Mouse (Mus musculus): Measurements from ENCODE around the gene Dkk3. TPM values are rescaled to one million over a fixed set of nuclear protein-coding genes. Genes with fewer than 3 reads are reported as not detected.

Gene Dkk3
- polyA plus RNA-seq, 1 experiment from 2014 or later, result 9.0 TPM

DNA sequence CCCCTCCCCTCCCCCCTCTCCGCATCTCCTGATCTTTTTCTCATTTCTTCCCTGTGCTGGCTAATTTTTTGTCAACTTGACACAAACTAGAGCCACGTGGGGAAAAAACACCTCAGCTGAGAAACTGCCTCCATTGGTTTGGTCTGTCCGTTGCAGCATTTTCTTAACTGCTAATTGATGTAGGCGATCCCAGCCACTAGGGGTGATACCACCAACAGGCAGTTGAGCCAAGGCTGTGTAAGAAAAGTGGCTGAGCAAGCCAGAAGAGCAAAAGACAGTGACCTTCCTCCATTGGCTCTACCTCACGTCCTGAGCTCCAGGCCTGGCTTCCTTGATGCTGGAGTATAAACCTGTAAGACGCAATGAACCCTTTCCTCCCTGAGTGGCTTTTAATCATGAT lies 978 bp upstream of the Dkk3 start:
- H3K27ac ChIP-seq, result no peak overlapping the region
- 26% methylated on average over 6 of the region's 6 CpGs for WGBS
- H3K4me3 ChIP-seq, result no peak overlapping the region
- H3K36me3 ChIP-seq, result no peaks in the 10 kb centered on the region
- H3K4me1 ChIP-seq (replicated peaks), result peaks cover 28% of the 10 kb centered on the region
- H3K9me3 ChIP-seq, result no peaks in the 10 kb centered on the region
- DNase-seq (ENCODE audit: low spot score), result peak; percentile 31
- H3K27me3 ChIP-seq (ENCODE audit: insufficient read depth, poor library complexity, severe bottlenecking), result peaks cover 44% of the 10 kb centered on the region

DNA sequence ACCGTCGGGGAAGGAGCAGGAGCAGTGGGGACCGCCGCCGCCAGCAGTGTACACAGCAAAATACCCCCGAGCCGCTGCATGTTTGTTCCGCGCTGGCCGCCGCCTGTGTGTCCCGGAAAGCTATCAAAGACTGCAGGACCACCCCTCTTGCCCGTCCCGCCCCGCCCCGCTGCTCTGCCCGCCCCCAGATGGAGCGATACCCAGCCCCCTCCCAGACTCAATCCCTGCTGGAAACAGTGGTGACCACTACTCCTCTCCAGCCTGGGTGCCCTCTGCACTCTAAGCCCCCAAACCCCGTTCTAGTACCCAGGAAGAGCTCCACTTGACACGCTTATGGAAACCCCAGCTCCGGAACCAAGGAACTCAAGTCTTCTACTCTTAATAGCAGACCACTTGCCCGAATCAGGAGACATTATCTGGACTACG lies 528 bp downstream of the Dkk3 start:
- WGBS, result 1% methylated on average over 23 of the region's 23 CpGs
- H3K4me1 ChIP-seq (replicated peaks), result peaks cover 36% of the 10 kb centered on the region
- peak overlapping the region; percentile 82 for H3K27ac ChIP-seq

GRCm38 (mm10) chr7:112157584-112158315 lies 1.1 kb downstream of the Dkk3 start:
- no peaks in the 10 kb centered on the region for H3K36me3 ChIP-seq
- WGBS, result 9% methylated on average over 23 of the region's 23 CpGs
- no peaks in the 10 kb centered on the region for H3K9me3 ChIP-seq
- no peak for DNase-seq (ENCODE audit: low spot score)
- H3K4me1 ChIP-seq (replicated peaks), result peaks cover 34% of the 10 kb centered on the region
- H3K27me3 ChIP-seq (ENCODE audit: insufficient read depth, poor library complexity, severe bottlenecking), result peaks cover 44% of the 10 kb centered on the region
- peak overlapping the region; percentile 82 for H3K27ac ChIP-seq
- H3K4me3 ChIP-seq, result peak overlapping the region; percentile 62

More for the DNA sequence above, 528 bp downstream of the Dkk3 start:
- no peaks in the 10 kb centered on the region for H3K36me3 ChIP-seq
- DNase-seq (ENCODE audit: low spot score), result peak; percentile 63
- peaks cover 44% of the 10 kb centered on the region for H3K27me3 ChIP-seq (ENCODE audit: insufficient read depth, poor library complexity, severe bottlenecking)
- H3K4me3 ChIP-seq, result peak overlapping the region; percentile 62
- no peaks in the 10 kb centered on the region for H3K9me3 ChIP-seq

DNA sequence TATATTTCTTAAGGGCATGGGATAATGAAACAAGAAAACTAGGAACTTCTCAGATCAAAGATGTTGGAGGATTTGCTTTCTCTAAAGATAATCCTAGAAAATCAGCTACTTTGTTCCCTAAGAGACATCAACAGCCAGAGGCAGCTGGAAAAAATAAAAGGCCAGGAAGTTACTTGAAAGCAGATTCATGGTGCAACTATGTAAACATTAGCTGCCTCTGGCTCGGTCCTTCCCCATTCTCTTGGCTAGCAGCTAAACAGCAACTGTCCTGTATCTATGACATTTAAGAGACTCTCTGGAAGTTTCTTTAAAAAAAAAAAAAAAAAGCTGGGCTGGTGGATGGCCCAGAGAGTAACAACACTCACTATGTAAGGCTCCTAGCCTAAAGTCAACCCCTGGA lies 3.7 kb downstream of the Dkk3 start:
- Histone ChIP-seq H3K27me3 (ENCODE audit: insufficient read depth, poor library complexity, severe bottlenecking) (peaks cover 37% of the 10 kb centered on the region), H3K27ac (no peak overlapping the region), H3K4me3 (no peak overlapping the region), H3K4me1 (replicated peaks) (peaks cover 34% of the 10 kb centered on the region), H3K36me3 (no peaks in the 10 kb centered on the region), H3K9me3 (no peaks in the 10 kb centered on the region)
- WGBS, result 48% methylated on average over 1 of the region's 1 CpGs
- no peak for DNase-seq (ENCODE audit: low spot score)

- peaks cover 34% of the 10 kb centered on the region for H3K4me1 ChIP-seq (replicated peaks)
- H3K27me3 ChIP-seq (ENCODE audit: insufficient read depth, poor library complexity, severe bottlenecking), result peaks cover 31% of the 10 kb centered on the region
- no peaks in the 10 kb centered on the region for H3K36me3 ChIP-seq
- H3K4me3 ChIP-seq, result no peak overlapping the region
- DNase-seq (ENCODE audit: low spot score), result no peak
- no peaks in the 10 kb centered on the region for H3K9me3 ChIP-seq
- WGBS, result 87% methylated on average over 4 of the region's 4 CpGs
- H3K27ac ChIP-seq, result no peak overlapping the region
Observed at GRCm38 (mm10) chr7:112154445-112154844, 4.4 kb downstream of the Dkk3 start.

DNA sequence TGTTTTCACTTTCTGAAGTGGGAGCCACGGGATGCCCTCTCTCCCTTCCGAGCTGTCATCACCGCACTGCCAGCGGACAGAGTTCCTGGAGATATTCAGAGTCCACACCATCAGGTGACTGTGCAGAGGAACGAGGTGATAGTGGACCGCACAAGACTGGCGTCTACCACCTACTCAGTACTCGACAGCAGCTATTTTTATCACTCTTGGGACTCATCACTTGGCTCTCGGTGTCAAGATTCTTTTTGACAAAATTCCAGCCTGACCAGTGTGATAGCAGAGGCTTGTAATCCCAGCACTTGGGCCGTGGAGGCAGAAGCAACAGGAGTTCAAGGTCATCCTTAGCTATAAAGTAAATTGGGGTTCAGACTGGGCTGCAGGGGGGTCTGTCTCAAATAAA lies 9.7 kb downstream of the Dkk3 start:
- H3K4me3 ChIP-seq, result no peak overlapping the region
- H3K9me3 ChIP-seq, result no peaks in the 10 kb centered on the region
- WGBS, result 90% methylated on average over 10 of the region's 10 CpGs
- H3K4me1 ChIP-seq (replicated peaks), result peaks cover 21% of the 10 kb centered on the region
- H3K36me3 ChIP-seq, result no peaks in the 10 kb centered on the region
- no peaks in the 10 kb centered on the region for H3K27me3 ChIP-seq (ENCODE audit: insufficient read depth, poor library complexity, severe bottlenecking)
- no peak overlapping the region for H3K27ac ChIP-seq
- no peak for DNase-seq (ENCODE audit: low spot score)

GRCm38 (mm10) chr7:112147979-112148378 lies 10.9 kb downstream of the Dkk3 start:
- Histone ChIP-seq H3K4me1 (replicated peaks) (peaks cover 23% of the 10 kb centered on the region), H3K4me3 (no peak overlapping the region), H3K36me3 (no peaks in the 10 kb centered on the region), H3K9me3 (no peaks in the 10 kb centered on the region), H3K27me3 (ENCODE audit: insufficient read depth, poor library complexity, severe bottlenecking) (no peaks in the 10 kb centered on the region), H3K27ac (no peak overlapping the region)
- WGBS, result 89% methylated on average over 2 of the region's 2 CpGs
- DNase-seq (ENCODE audit: low spot score), result no peak

GRCm38 (mm10) chr7:112144646-112145179 lies 14.1 kb downstream of the Dkk3 start:
- 54% methylated on average over 11 of the region's 11 CpGs for WGBS
- H3K27ac ChIP-seq, result peak overlapping the region; percentile 80
- DNase-seq (ENCODE audit: low spot score), result no peak
- peaks cover 30% of the 10 kb centered on the region for H3K4me1 ChIP-seq (replicated peaks)
- H3K9me3 ChIP-seq, result no peaks in the 10 kb centered on the region
- H3K36me3 ChIP-seq, result no peaks in the 10 kb centered on the region
- no peaks in the 10 kb centered on the region for H3K27me3 ChIP-seq (ENCODE audit: insufficient read depth, poor library complexity, severe bottlenecking)
- no peak overlapping the region for H3K4me3 ChIP-seq

GRCm38 (mm10) chr7:112143978-112144377 lies 14.9 kb downstream of the Dkk3 start:
- peaks cover 31% of the 10 kb centered on the region for H3K4me1 ChIP-seq (replicated peaks)
- H3K36me3 ChIP-seq, result no peaks in the 10 kb centered on the region
- 62% methylated on average over 4 of the region's 4 CpGs for WGBS
- H3K9me3 ChIP-seq, result no peaks in the 10 kb centered on the region
- no peak for DNase-seq (ENCODE audit: low spot score)
- no peaks in the 10 kb centered on the region for H3K27me3 ChIP-seq (ENCODE audit: insufficient read depth, poor library complexity, severe bottlenecking)
- H3K27ac ChIP-seq, result peak overlapping the region; percentile 80
- H3K4me3 ChIP-seq, result no peak overlapping the region

DNA sequence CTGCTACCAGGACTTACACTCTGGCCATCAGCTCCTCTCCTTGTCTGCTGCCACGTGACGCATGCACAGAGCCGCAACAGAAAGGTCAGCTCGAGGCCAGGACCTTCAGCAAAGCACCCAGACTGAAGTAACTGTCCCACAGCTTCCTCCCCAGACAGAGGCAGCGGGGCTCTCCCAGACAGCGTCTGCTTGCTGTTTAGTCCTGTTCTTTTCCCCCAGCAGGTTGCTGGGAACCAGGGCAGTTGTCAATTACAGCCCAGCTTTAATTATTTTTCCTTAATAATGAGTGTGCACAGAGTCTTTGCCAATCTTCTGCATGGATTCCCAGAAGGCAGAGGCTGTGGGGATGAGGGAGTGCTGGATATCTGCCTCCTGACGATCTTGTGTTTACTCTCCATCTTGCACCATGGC lies 15.8 kb downstream of the Dkk3 start:
- no peak for DNase-seq (ENCODE audit: low spot score)
- WGBS, result 54% methylated on average over 7 of the region's 7 CpGs
- H3K27me3 ChIP-seq (ENCODE audit: insufficient read depth, poor library complexity, severe bottlenecking), result no peaks in the 10 kb centered on the region
- H3K9me3 ChIP-seq, result no peaks in the 10 kb centered on the region
- H3K36me3 ChIP-seq, result no peaks in the 10 kb centered on the region
- peaks cover 37% of the 10 kb centered on the region for H3K4me1 ChIP-seq (replicated peaks)
- H3K4me3 ChIP-seq, result no peak overlapping the region
- H3K27ac ChIP-seq, result peak overlapping the region; percentile 80

DNA sequence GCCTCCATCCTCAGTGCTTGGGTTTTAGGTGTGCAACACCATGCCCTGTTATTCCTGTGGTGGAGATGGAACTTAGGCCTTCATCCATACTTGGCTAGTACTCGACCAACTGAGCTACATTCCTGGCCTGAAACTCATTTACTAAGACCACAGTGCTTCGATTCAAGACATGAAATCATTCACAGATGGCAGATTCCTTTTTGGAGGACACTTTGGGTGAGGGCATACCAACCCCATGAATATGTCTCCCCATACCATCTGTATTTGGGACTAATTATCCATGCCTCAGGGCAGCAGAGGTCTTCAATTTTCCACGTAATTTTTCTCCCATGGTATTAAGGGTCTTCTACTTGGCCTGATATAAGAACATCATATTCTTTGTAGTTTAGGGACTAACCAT lies 16.2 kb downstream of the Dkk3 start:
- WGBS, result 75% methylated on average over 3 of the region's 3 CpGs
- Histone ChIP-seq H3K9me3 (no peaks in the 10 kb centered on the region), H3K4me3 (no peak overlapping the region), H3K27me3 (ENCODE audit: insufficient read depth, poor library complexity, severe bottlenecking) (no peaks in the 10 kb centered on the region), H3K36me3 (no peaks in the 10 kb centered on the region), H3K27ac (no peak overlapping the region), H3K4me1 (replicated peaks) (peaks cover 37% of the 10 kb centered on the region)
- no peak for DNase-seq (ENCODE audit: low spot score)

DNA sequence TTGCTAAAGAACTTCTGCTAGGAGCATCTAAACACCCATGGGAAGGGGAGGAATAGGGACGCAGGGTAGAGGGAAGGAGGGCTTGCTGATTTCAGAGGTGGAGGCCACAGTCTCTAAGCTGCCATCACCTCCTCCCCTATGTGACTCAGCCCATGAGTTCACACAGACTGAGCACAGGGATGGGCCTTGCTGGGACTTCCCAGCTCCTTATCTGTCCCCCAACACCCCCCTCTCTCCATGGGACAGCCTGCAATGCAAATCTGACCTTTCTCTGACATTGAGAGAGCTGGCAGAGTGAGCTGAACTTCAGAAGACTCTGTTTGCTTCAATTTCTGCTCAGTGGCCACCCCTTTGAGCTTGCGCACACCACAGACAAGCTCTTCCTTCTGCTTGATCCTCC lies 18.1 kb downstream of the Dkk3 start:
- Histone ChIP-seq H3K4me3 (no peak overlapping the region), H3K9me3 (no peaks in the 10 kb centered on the region), H3K27ac (no peak overlapping the region), H3K4me1 (replicated peaks) (peaks cover 34% of the 10 kb centered on the region), H3K27me3 (ENCODE audit: insufficient read depth, poor library complexity, severe bottlenecking) (no peaks in the 10 kb centered on the region), H3K36me3 (no peaks in the 10 kb centered on the region)
- WGBS, result 91% methylated on average over 2 of the region's 2 CpGs
- DNase-seq (ENCODE audit: low spot score), result no peak

DNA sequence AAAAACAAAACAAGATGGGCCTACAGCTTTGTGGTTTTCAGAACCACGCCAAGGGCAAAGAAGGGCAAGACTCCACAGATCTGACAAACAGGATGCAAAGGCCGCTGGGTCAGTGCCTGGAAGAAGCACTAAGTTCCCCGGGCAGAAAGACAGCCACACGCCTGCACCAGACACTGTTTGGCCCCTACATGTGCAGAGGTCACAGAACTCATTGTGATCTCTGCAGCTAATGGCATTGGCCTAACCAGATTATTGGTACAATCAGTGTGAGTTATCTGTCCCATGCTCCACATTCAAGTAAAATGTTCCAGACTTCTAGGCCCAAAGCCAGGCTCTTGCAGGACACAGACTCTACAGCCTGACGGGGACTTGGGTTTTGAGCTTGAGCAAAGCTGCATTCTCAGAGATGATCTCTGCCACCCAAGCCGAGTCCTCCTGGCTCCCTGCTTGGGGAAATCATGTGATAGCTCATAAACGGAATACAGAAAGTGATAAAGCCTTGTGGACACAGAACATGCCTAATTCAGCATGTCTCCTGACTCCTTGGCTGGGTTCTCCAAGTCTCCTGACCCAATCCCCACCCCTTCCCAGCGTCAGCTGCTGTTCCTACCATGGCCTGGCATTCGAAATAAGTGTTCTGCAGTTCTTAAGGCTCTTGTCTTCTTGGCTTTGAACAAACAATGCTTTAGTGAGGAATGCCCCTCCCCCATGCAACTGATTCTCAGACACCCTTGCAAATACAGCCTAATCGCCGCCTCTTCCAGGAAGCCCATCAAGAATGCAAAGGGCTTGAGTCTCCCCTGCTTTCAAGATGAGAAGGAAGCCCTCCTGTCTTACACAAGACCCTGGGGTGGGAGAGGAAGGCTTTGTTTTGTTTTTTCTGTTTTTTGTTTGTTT lies 20.1 kb downstream of the Dkk3 start:
- Histone ChIP-seq H3K4me1 (replicated peaks) (peaks cover 22% of the 10 kb centered on the region), H3K9me3 (no peaks in the 10 kb centered on the region), H3K36me3 (no peaks in the 10 kb centered on the region), H3K27me3 (ENCODE audit: insufficient read depth, poor library complexity, severe bottlenecking) (no peaks in the 10 kb centered on the region), H3K27ac (no peak overlapping the region), H3K4me3 (no peak overlapping the region)
- no peak for DNase-seq (ENCODE audit: low spot score)
- WGBS, result 80% methylated on average over 11 of the region's 11 CpGs

Measured in hindbrain, embryonic 10.5 days (tissue).